Mouse (Mus musculus) embryo, embryonic 11 days (tissue): ENCODE measurements around the gene Hist1h1c.
"Not testable (repeated sequence)": the region's sequence is repeated elsewhere in the genome, so short reads cannot be mapped to it uniquely, and the experiment has no call there.

ENCODE experiments used
- DNase-seq: peaks from one replicate; pipeline ENCODE4 v3.0.0-alpha.2; 2015

Gene Hist1h1c

DNA sequence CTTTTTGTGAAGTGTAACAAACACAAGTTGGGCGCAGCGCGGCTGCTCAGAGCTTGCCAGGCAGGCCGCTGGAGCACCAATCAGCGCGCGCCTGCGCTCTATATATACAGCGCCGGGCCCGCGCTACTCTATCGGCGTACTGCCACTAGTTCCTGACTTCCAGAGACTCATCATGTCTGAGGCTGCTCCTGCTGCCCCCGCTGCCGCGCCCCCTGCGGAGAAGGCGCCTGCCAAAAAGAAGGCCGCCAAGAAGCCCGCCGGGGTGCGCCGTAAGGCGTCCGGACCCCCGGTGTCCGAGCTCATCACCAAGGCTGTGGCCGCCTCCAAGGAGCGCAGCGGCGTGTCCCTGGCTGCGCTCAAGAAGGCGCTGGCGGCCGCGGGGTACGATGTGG, at the start of gene Hist1h1c:
TSS of gene Hist1h1c (plus strand) at position 132 of the 392 bp plus-strand sequence.
- peak; percentile 95 for DNase-seq

DNA sequence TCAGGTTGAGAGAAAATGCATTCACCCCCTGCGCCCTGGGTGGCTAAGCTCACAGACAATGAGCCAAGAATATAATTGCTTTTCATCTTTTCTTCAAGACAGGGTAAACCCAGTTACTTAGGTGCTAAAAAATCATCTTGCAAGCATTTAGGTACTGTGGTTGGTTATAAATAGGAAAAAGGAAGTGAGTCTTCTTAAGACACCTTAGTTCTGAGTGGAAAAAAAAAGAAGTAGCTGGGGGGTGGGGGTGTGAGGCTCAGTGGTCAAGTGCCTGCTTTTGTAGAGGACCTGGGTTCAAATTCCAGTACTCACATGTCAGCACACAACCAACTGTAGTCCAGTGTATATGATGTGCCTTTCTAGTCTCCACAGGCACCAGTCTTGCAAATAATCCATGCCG, 49.7 kb upstream of the Hist1h1c start:
- no peak for DNase-seq

DNA sequence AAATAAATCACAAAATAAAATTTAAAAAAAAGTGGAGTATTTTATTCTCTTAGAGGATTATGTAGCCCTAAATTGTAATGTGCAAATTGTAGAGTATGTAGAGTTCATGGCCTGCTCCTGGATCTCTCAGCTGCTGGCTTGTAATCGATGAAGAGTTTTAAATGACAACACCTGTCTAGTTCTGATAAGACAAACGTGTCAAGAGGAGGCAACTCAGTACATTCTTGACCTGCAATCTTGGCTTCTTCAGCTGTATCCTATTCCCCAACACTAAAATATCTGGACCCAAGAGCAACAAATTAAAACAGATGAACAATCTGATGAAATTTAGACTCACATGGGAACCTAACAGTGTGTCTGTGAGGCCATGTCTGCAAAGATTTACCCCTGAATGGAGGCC, 49.1 kb upstream of the Hist1h1c start:
- no peak for DNase-seq

DNA sequence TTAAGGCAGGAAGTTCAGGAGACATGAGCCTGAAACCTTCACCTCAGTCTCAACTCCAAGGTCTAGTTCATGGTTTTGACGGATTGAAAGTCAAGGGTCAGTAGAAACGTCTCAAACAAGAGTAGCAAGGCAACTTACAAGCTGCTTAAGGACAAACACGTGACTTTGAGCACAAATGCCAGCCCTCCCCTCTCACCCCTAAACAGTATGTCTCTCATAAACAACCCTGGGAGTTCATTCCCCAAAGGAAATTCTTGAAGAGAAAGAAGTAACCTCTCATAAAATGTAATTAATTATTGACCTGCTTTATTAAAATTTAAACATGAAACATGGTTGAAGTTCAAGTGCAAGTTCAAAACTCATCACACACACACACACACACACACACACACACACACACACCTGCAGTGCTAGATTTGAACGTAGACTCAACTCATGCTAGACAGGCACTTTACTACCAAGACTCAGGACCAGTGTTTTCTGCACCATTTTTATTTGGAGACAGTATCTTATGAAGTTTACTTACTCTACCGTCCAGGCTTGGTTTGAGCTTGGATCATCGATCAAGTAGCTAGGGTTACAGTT, 44.7 kb upstream of the Hist1h1c start:
- DNase-seq, result no peak

DNA sequence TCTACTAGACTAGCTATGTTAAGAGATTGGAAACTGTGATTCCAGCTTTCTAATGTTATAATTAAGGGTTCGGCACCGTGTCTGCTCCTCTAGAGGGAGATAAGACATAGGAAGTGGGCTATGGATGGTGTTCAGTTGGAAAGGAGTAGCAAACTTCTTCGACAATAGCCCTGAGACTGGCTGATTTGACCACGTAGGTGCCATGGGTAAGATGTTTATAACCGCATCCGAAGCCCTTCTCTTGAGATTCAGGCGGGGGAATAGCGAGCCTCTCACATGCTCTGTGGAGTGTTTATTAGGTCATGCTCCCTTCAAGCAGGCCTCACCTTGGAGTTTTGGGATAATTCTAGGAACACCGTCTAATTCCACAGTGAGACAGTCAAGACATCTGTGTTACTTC, 43.7 kb upstream of the Hist1h1c start:
- no peak for DNase-seq

DNA sequence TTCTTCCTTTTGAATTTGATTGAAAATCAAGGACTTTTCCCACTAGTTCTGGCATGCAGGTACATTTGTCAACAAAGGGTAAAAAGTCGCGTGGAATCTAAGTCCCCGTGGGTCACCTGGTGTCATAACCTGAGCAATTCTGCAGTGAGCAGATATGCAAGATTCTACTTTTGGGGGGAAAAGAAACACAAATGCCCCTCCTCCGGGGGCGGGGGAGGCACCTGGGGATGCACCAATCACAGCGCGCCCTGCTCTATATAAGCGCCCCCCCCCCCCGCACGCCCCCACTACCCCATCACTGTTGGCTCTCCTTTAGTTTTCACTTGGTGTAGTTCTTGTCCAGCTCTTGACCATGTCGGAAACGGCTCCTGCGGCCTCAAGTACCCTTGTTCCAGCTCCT, 43.1 kb upstream of the Hist1h1c start, which contains the start of gene Hist1h1t:
TSS of gene Hist1h1t (plus strand) at position 301 of the 400 bp plus-strand sequence.
- DNase-seq, result no peak

DNA sequence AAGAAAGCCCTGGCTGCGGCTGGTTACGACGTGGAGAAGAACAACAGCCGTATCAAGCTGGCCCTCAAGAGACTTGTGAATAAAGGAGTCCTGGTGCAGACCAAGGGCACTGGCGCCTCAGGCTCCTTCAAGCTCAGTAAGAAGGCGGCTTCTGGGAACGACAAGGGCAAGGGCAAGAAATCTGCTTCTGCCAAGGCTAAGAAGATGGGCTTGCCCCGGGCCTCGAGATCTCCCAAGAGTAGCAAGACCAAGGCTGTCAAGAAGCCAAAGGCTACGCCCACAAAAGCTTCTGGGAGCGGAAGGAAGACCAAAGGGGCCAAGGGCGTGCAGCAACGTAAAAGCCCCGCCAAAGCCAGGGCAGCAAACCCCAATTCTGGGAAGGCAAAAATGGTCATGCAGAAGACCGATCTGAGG, 42.5 kb upstream of the Hist1h1c start:
- no peak for DNase-seq

DNA sequence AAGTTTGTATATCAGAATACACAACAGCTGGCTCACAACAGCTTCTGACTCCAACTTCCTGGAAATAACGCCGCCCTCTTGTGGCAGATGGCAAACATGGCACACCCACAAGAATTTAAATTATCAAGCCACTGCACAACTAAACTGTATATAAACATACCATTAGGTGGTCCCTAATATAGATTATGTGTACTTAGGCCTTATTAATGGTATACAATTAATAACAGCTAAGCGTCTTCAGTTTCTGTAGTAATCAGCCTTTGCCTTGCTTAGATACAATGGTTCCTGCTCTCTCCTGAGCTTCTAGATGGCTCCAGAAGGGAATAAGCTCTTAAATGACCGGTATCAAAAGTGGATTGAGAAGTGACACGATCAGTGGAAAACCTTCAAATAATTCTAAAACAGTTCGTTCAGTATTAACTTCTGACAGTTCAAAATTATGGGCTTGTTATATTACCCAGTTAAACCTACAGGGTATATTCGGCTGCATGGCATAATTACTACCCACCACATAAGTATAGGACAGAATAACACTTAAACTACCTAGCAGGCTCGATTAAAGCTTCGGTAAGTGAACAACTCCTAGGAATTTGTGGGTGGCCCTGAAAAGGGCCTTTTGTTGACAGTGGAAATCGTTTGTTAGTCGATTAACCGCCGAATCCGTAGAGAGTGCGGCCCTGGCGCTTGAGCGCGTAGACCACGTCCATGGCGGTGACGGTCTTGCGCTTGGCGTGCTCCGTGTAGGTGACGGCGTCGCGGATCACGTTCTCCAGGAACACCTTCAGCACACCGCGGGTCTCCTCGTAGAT, 40.9 kb upstream of the Hist1h1c start:
- peak; percentile 87 for DNase-seq

DNA sequence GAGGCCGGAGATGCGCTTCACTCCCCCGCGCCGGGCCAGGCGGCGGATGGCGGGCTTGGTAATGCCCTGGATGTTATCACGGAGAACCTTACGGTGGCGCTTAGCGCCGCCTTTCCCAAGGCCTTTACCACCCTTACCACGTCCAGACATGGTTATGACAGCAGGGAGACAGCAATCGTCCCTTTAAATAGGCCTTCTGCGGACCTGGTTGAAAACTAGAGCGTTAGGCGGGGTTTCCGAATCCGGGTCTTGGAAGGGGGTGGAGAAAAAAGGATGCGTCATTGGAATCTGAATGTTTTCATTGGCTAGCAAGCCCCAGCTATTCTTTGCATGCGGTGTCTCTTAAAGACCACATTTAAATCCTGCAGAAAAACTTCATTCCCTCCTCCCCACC, 40.3 kb upstream of the Hist1h1c start, which contains the start of gene Hist1h4c:
TSS of gene Hist1h4c (minus strand) at position 155 of the 394 bp plus-strand sequence.
- DNase-seq, result peak; percentile 96

DNA sequence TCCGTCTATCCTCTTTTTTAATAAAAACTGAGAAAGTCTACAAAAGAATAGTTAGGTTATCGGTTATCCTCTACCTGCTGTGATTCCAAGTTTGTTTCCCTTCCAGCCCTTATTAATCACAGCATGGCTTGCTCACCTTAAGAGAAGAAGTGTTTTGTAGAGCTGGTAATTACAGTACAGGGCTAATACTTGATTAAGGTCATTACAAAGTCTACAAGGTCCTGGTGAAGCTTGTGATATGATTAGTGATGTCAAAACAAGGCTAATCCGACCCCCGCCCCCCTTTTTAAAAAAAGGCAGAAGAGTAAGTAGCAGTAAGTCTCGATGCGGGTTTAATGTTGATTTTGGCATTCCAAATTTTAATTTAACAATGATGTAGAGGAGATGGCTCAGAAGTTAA, 39.6 kb upstream of the Hist1h1c start:
- no peak for DNase-seq

DNA sequence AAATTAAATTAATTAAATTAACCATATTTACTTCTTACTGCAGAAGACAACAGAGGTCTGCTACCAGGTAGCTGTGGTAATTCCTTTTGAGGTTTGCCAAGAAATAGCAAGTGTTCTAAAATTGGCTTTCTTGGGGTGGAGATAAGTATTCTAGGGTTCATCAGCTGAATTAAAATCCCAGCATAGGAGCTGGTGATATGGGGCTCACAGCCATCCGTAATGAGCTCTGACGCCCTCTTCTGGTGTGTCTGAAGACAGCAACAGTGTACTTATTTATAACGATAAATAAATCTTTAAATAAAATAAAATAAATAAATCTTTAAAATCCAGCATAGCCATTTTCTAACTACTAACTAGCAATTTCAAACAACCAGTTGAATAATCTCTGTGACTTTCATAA, 38.8 kb upstream of the Hist1h1c start:
- no peak for DNase-seq

DNA sequence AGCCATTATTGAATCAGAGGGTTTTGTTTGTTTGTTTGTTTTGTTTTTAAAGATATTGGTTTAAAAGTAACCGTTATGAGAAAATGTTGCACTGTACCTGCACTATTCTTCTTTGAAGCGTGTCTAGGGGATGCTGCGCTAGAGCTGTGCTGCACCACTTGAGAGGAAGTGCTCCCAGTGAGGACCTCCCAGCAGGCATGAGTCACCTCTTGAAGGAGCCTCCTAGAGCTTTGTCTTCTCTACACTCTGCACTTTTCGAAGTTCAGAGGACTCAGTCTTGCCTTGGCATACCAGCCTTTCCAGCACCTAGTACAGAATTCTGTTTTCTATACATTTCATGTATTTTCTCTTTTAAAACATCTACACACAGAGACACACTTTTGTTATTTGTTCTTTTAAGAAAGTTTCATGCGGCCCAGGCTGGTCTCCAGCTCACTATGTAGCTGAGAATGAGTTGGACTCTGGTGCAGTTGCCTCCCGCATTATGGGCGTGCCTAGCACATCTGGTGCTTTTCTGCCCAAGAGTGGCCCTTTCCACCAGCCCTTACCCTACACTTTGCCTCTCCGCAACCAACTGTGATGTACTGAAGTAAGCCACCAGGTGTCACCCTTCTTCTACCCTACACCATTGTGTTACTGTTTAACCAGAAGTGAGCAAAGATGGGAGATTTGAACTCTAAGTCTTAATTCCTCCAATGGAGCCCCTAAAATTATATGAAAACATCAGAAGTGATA, 37.7 kb upstream of the Hist1h1c start:
- DNase-seq, result peak; percentile 84

DNA sequence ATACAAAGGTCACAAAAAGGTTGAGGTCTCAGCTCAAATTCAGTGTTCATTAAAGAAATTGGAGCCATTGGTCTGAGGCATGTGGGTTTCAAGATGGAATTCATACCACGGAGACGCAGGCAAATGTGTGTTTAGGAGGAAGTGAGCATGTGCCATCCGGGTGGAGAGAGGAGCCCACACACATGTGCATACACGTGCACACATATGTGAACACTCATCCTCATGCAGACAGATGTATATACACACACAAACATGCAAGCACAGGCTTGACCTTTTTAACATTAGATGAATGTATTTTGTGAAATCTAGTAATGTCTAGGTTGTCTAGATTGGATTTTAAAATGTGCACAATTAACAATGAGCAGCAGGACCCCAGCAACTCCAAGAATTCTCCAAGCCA, 36.4 kb upstream of the Hist1h1c start:
- DNase-seq, result no peak

DNA sequence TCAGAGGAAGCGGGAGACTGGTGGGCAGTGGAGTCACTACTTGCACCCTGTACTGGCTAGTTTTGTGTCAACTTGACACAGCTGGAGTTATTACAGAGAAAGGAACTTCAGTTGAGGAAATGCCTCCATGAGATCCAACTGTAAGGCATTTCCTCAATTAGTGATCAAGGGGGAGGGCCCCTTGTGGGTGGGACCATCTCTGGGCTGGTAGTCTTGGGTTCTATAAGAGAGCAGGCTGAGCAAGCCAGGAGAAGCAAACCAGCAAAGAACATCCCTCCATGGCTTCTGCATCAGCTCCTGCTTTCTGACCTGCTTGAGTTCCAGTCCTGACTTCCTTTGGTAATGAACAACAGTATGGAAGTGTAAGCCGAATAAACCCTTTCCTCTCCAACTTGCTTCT, 35.8 kb upstream of the Hist1h1c start:
- DNase-seq, result not testable (repeated sequence)

DNA sequence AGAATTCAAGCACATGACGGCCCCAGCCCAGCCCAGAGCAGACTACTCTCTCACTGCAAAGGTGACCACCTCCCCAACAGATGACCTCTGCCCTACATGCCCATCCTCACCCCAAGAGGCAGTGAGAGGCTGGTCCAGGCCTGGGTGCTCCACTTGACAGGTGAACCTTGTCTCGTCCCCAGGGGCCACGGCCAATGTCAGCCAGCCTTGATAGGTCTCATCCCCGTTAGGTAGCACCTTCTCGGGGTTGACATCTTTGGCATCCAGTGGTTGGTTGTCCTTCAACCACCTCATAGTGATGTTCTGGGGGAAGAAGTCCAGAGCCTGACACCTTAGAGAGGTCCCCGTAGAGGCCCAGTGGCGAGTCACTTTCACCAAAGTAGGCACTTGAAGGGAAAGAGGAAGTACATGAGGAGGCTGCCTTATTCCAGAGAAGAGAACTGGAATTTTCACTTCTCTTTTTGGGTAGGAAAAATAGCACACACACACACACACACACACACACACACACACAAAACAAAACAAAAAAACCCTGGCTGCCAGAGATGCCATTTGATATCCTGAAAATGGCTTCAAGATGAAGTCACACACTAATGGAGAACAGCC, 32.8 kb upstream of the Hist1h1c start:
- no peak for DNase-seq

DNA sequence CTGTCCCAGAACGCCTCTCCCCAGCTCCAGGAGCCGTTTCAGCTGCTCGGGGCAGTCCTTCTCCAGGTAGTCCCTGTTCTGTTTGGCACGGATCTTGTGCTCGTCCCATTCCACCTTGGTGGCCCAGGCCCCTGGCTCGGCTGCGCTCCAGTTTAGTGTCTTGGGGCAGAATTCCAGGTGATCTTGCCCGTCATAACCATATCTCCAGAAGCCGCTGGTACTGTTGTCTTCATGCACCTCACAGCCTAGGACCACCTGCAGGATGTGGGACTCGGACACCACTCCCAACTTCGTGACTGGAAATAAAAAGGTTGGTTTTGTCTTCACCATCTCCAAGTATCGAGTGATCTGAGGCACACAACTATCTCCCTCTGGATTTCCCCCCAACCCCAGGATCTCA, 31.8 kb upstream of the Hist1h1c start:
- no peak for DNase-seq

DNA sequence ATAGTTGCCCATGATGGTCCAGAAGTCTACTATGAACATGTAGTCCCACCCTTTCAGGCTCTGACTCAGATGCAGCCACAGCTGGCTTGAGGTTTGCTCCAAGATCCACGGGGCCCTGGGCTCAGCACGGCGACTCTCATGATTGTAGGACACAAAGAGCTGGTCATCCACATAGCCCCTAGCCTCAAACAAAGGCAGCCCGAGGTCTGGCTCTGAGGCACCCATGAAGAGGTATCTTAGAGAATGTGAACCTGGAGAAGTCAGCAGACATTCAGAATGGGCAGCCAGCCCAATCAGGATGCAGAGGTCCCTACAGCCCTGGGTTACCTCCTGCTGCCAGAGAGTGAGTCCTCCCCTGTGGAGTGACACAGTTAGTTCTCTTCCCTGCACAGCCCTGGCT, 30.6 kb upstream of the Hist1h1c start:
- no peak for DNase-seq

DNA sequence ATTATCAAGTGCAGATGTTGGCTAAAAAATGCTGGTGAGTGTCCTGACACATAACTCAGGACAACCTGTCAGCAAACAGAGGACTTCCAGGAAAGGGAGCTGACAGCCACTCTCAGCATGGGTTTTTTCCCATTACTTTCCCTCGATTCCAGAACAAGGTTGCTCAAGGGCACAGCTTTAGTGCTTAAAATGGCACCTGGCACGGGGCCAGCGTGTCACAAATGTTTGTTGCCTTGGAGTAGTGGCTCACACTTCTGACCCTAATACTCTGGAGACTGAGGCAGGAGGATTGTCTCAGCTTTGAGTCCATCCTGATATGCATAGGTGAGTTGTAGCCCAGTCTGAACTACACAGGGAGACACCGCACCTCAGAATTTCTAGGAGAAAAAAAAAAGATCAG, 30.0 kb upstream of the Hist1h1c start:
- no peak for DNase-seq

DNA sequence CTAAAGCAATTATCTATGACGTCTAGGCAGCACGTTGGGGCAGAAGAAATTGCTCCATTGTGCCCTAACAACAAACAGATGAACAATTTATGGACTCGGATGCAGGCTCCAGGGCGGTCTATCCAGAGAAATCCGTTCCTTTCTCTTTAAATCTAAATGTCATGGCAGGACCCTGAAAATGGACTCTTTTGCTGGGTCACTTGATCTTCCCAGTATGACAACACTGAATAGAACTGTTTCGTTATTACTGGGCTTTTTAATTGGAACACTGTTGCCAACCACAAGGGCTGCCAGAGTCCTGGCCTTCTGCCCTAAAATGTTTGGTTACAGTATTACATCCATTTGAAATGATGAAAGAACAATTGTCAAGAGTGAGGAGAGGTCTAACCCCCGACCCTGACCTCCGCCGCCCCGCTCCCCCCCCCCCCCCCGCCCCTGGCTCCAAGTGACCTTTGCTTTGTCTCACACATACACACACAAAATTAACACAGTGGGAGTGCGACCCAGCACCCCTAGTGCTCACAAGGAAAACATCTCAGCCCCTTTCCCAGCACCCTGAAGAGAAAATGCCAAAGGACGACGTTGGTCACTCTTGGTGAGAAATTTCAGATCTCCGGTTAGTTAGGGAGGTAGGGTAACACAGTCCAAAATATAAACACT, 28.8 kb upstream of the Hist1h1c start:
- peak; percentile 37 for DNase-seq

DNA sequence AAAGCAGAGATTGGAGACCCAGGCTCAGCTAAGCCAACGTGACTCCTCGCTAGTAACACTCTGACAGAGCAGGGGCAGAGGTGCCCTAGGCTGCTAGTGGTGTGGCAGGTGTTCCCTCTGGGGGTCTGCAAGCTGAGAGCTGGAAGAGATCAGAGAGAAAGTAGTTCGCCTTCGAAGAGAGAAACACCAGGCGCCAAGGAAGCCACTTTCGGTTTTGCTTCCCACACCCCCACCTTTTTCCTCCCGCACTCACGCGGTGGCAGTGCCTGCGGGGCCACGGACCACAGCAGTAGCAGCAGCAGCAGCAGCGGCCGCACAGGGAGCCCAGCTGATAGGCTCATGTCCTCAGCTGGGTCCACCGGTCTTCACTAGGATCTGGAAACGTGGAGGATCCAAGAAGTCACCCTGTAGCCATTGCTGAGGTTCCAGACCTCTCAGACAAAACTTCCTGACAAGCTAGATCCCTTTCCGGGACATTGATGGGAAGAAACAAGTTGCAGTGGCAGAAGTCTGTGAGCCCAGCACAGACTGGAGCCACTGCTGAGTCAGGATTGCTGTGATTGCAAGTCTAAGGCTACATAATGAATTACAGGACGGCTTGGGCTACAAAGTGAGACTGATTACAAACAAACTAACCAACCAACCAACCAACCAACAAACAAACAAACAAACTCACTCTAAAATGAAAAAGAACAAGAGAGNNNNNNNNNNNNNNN, 28.1 kb upstream of the Hist1h1c start, which contains the start of gene Hfe:
TSS of gene Hfe (minus strand) at position 481 of the 716 bp plus-strand sequence.
- DNase-seq, result peak; percentile 67

DNA sequence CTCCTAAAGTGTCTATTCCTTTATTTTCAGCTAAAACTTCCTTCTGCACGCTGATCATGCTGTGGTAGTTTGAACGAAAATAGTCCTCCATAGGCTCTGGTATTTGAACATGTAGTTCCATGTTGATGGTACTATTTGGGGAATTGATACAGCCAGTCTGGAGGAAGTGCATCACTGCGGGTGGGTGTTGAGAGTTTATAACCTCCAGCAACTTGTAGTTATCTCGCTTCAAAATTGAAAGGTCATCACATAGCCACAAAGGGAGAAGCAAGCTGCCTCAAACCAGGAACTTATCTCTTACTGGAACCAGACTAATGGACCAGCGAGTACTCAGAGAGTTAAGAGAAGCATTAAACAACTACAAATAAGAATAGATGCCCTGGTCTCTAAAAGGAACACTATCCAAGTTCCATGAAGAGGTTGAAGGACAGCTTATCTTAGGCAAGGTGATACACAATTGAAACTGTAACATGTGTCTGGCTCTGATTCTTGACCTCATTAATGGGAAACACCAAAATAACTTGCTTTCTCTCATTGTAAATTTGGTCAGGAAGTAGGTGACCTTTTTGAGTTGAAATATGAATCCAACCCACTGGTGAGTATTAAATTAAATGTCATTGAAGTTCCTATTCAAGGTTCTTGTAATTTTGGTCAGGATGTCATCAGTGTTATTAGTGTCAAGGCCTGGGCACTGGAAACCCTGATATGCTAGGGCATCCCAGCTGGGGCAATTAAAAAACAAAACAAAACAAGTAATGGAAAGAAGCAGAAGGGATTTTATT, 22.2 kb upstream of the Hist1h1c start:
- DNase-seq, result no peak
